Comparison of ENCODE assay signal across 24 mouse cellular contexts in genomic region chr8:4764751-4765150, GRCm38 (mm10). TPM values are rescaled to one million over a fixed set of nuclear protein-coding genes. Genes with fewer than 3 reads are reported as not detected.
DNase-seq lines count a peak whose midpoint lies in the region; TF ChIP-seq lines count a peak whose summit lies in the region.
"Had no signal": no experiment of that assay in that cellular context is flagged by ENCODE, and none has a peak within 500 bp of the region (broad histone marks: within the 10 kb centered on the region; RNA-seq: fewer than 3 reads in every experiment).

No protein-coding gene starts in this region.

- no peaks in the 10 kb centered on the region for H3K27me3 ChIP-seq in forebrain, embryonic 10.5 days (ENCODE audit: poor library complexity, severe bottlenecking)
- H3K27me3 ChIP-seq: embryonic facial prominence, embryonic 12.5 days; forebrain, embryonic 12.5 days; hindbrain, embryonic 13.5 days; kidney, embryonic 15.5 days; liver, embryonic 13.5 days; midbrain, embryonic 12.5 days; Patski had no signal

- H3K4me3 ChIP-seq in left cerebral cortex, adult 2 months: no peak overlapping the region
- H3K4me3 ChIP-seq in forebrain, embryonic 10.5 days: no peak overlapping the region
- H3K4me3 ChIP-seq: embryonic facial prominence, embryonic 12.5 days; forebrain, embryonic 12.5 days; hindbrain, embryonic 13.5 days; kidney, embryonic 15.5 days; liver, embryonic 13.5 days; midbrain, embryonic 12.5 days had no signal

- WGBS in forebrain, embryonic 10.5 days: 96% methylated on average over 4 of the region's 4 CpGs

- no peak for TF ChIP-seq CTCF in left cerebral cortex, adult 2 months (IDR thresholded peaks at IDR 0.05)

- H3K9me3 ChIP-seq in forebrain, embryonic 10.5 days: no peaks in the 10 kb centered on the region
- H3K9me3 ChIP-seq: embryonic facial prominence, embryonic 12.5 days; forebrain, embryonic 12.5 days; hindbrain, embryonic 13.5 days; kidney, embryonic 15.5 days; liver, embryonic 13.5 days; midbrain, embryonic 12.5 days had no signal

- intact Hi-C loops in left cerebral cortex, postnatal 4 days (cut with DNase I): no loop called here
- intact Hi-C loops in left cerebral cortex, adult 2 months (cut with DNase I): no loop called here

- H3K4me1 ChIP-seq in forebrain, embryonic 10.5 days: no peaks in the 10 kb centered on the region
- H3K4me1 ChIP-seq: embryonic facial prominence, embryonic 12.5 days; forebrain, embryonic 12.5 days; hindbrain, embryonic 13.5 days; kidney, embryonic 15.5 days; liver, embryonic 13.5 days; midbrain, embryonic 12.5 days had no signal

- peak overlapping the region; percentile 48; the same call in 1 of the 2 replicates for H3K27ac ChIP-seq in left cerebral cortex, adult 2 months
- H3K27ac ChIP-seq in forebrain, embryonic 10.5 days: no peak overlapping the region
- H3K27ac ChIP-seq: embryonic facial prominence, embryonic 12.5 days; forebrain, embryonic 12.5 days; hindbrain, embryonic 13.5 days; kidney, embryonic 15.5 days; liver, embryonic 13.5 days; midbrain, embryonic 12.5 days had no signal

- peak; percentile 39 to 61 for DNase-seq in frontal cortex, postnatal 36 days (ENCODE audit: low spot score in 2 of 2)
- no peak for DNase-seq in frontal cortex, postnatal 10 days (ENCODE audit: low spot score in 2 of 2)
- DNase-seq in left cerebral cortex, adult 18-20 months (ENCODE audit: low spot score in 2 of 2): peak; percentile 48 to 50
- no peak for DNase-seq in left cerebral cortex, postnatal 4 days
- peak; percentile 15 to 46 for DNase-seq in left cerebral cortex, adult 2 months (ENCODE audit: extremely low spot score in 1 of 2, low spot score in 2 of 2)
- DNase-seq in telencephalon, adult 2 months (ENCODE audit: low read depth, low spot score): peak; percentile 60
- DNase-seq in forebrain, embryonic 10.5 days (ENCODE audit: extremely low spot score, low spot score): no peak
- DNase-seq: adrenal gland, postnatal 36 days; cerebellum, adult 11-12 months; cerebellum, postnatal 14 days; gastrocnemius, postnatal 25 days; kidney, adult 11 months; kidney, postnatal 36 days; liver, embryonic 13.5 days; lung, adult 2 months; lung, postnatal 14 days; thymus, adult 2 months; thymus, postnatal 4 days had no signal

- H3K36me3 ChIP-seq in forebrain, embryonic 10.5 days (replicated peaks): peaks cover 30% of the 10 kb centered on the region
- H3K36me3 ChIP-seq: embryonic facial prominence, embryonic 12.5 days; forebrain, embryonic 12.5 days; hindbrain, embryonic 13.5 days; kidney, embryonic 15.5 days; midbrain, embryonic 12.5 days had no signal

RNA-seq across cellular contexts. Expression of gene Shcbp1, which starts 14.6 kb away (rescaled TPM):
- 1 to 10 TPM in 1 of 2 experiments, under 1 TPM in 1; 0.84 to 1.4 TPM for total RNA-seq in left cerebral cortex, adult 18-20 months (2021)
- 1 to 10 TPM; 3.2 TPM for total RNA-seq in left cerebral cortex, postnatal 4 days (2021)
- 1 to 10 TPM in 1 of 2 experiments, under 1 TPM in 1; 1.00 to 1.1 TPM for total RNA-seq in left cerebral cortex, adult 2 months (2021)
- 103 and 104 TPM in 2 replicates for polyA plus RNA-seq in forebrain, embryonic 10.5 days (2016; fragmentation: Nextera tagmentation; extraction: Ambion mirVana)

Comparison
In these comparisons a context has a peak if more than half of its experiments do, and no peak if none do; other contexts are left out.
1. DNase-seq: peak in frontal cortex, postnatal 36 days (2 of 2), left cerebral cortex, adult 18-20 months (2 of 2), left cerebral cortex, adult 2 months (2 of 2) and telencephalon, adult 2 months (single experiment); none in frontal cortex, postnatal 10 days (0 of 2), left cerebral cortex, postnatal 4 days (single experiment) and forebrain, embryonic 10.5 days (single experiment).